Mouse (Mus musculus): ENCODE measurements around the gene Ubqln5. TPM values are rescaled to one million over a fixed set of nuclear protein-coding genes. Genes with fewer than 3 reads are reported as not detected.

The Ubqln5 gene
- not detected in 2 replicates for polyA plus RNA-seq (2015; fragmentation: Nextera tagmentation; extraction: Ambion mirVana)

- Histone ChIP-seq H3K27me3 (replicated peaks) (no peaks in the 10 kb centered on the region), H3K4me3 (replicated peaks) (no peak within 1 kb of the TSS), H3K4me1 (no peaks in the 10 kb centered on the region), H3K9me3 (replicated peaks) (no peaks in the 10 kb centered on the region), H3K36me3 (no peaks in the 10 kb centered on the region), H3K9ac (replicated peaks) (no peak within 1 kb of the TSS), H3K4me2 (no peak within 1 kb of the TSS), H3K27ac (replicated peaks) (no peak within 1 kb of the TSS)
- ATAC-seq (ENCODE audit: low FRiP score), result no peak
- WGBS, result 94% methylated on average over 5 of the region's 5 CpGs
These were observed at the start of gene Ubqln5 for GRCm38 (mm10) chr7:104129726-104130125. Ubqln5 (minus strand) TSS chr7:104129826.

DNA sequence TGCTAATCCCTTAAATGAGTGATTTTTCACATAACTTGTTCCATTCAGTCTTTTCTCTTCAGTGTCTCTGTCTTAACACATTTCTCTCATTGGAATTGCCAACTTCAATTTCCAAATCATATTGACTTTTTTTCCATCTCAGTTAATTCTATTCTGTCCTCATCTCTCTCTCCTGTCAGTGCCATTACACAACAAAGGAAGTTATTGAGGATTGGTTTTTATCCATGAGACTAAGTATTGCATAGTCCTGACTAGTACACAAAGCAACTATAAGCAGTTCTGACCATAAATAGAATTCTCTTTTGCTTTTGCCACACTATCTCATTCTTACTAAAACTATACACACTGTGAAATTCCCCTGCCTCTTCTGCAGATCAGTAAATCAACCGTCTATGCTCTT is 49.4 kb upstream of the Ubqln5 start:
- 89% methylated on average over 1 of the region's 1 CpGs for WGBS
- no peak for ATAC-seq (ENCODE audit: low FRiP score)
- no peak overlapping the region for H3K27ac ChIP-seq (replicated peaks)

GRCm38 (mm10) chr7:104178422-104179054 is 48.9 kb upstream of the Ubqln5 start:
- H3K4me3 ChIP-seq (replicated peaks), result no peak overlapping the region
- no peak overlapping the region for H3K9ac ChIP-seq (replicated peaks)
- whole genome bisulfite sequencing, result 67% methylated on average over 5 of the region's 5 CpGs
- no peak for ATAC-seq (ENCODE audit: low FRiP score)
- no peak overlapping the region for H3K27ac ChIP-seq (replicated peaks)
- no peaks in the 10 kb centered on the region for H3K36me3 ChIP-seq
- no peaks in the 10 kb centered on the region for H3K4me1 ChIP-seq
- H3K9me3 ChIP-seq (replicated peaks), result no peaks in the 10 kb centered on the region
- H3K4me2 ChIP-seq, result no peak overlapping the region
- H3K27me3 ChIP-seq (replicated peaks), result no peaks in the 10 kb centered on the region

More for the DNA sequence above, 49.4 kb upstream of the Ubqln5 start:
- Histone ChIP-seq H3K4me3 (replicated peaks) (no peak overlapping the region), H3K4me1 (no peaks in the 10 kb centered on the region), H3K36me3 (no peaks in the 10 kb centered on the region), H3K4me2 (no peak overlapping the region), H3K27me3 (replicated peaks) (no peaks in the 10 kb centered on the region), H3K9me3 (replicated peaks) (no peaks in the 10 kb centered on the region), H3K9ac (replicated peaks) (no peak overlapping the region)

DNA sequence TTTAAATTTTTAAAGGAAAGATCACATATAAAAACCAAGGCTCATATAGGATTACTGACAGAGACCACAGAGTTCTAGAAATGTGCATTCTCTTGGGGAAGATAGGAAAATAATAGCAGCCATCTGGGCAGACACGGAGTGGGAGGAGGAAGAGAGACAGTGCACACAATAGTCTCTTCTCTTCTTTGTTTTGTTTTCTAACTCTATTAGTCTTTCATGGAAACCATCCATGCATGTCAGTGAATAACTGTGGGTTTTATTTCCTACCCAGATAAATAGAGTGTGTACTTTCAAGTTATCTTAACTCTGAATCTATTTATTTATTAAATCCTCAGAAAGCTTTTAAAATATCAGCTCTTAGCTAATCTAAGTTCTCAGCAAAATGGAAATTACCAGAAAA is 45.5 kb upstream of the Ubqln5 start:
- no peak overlapping the region for H3K27ac ChIP-seq (replicated peaks)
- WGBS, result 5% methylated on average over 1 of the region's 1 CpGs

DNA sequence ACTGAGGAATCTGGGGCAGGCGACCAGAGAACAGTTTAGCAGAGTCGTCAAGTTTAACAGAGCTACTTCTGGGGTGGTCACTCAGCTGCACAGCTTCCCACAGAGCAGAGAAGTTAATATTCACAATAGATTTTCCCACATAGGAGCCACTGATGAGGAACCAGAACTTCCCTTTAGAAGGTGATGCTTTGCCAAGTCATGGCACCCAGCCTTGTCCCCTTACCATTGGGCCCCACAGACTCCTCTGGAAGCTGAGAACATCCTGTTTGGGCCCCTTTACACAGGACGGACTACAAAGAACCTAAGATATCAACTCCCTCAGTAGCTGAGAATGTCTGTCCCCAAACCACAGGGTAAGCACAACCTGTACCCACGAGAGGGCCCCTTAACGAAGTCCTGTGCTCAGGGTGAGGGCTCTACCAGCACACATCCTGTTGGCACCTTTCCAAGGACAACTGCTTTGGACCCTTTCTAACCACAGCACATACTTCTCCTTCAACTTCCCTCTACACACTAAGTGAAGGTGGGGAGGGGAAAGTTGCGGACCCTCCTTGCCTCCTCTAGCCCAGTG is 40.1 kb upstream of the Ubqln5 start:
- H3K4me1 ChIP-seq, result no peaks in the 10 kb centered on the region
- no peak overlapping the region for H3K9ac ChIP-seq (replicated peaks)
- H3K27me3 ChIP-seq (replicated peaks), result no peaks in the 10 kb centered on the region
- no peaks in the 10 kb centered on the region for H3K36me3 ChIP-seq
- no peaks in the 10 kb centered on the region for H3K9me3 ChIP-seq (replicated peaks)
- WGBS, result 79% methylated on average over 6 of the region's 6 CpGs
- no peak overlapping the region for H3K4me2 ChIP-seq
- ATAC-seq (ENCODE audit: low FRiP score), result no peak
- no peak overlapping the region for H3K27ac ChIP-seq (replicated peaks)
- no peak overlapping the region for H3K4me3 ChIP-seq (replicated peaks)

More for the DNA sequence above, 45.5 kb upstream of the Ubqln5 start:
- no peak for ATAC-seq (ENCODE audit: low FRiP score)
- no peaks in the 10 kb centered on the region for H3K27me3 ChIP-seq (replicated peaks)
- H3K36me3 ChIP-seq, result no peaks in the 10 kb centered on the region
- no peak overlapping the region for H3K9ac ChIP-seq (replicated peaks)
- H3K4me1 ChIP-seq, result no peaks in the 10 kb centered on the region
- H3K4me2 ChIP-seq, result no peak overlapping the region
- H3K9me3 ChIP-seq (replicated peaks), result no peaks in the 10 kb centered on the region
- H3K4me3 ChIP-seq (replicated peaks), result no peak overlapping the region

- Histone ChIP-seq H3K4me1 (no peaks in the 10 kb centered on the region), H3K27me3 (replicated peaks) (no peaks in the 10 kb centered on the region), H3K27ac (replicated peaks) (no peak overlapping the region), H3K9me3 (replicated peaks) (no peaks in the 10 kb centered on the region), H3K36me3 (no peaks in the 10 kb centered on the region), H3K4me3 (replicated peaks) (no peak overlapping the region), H3K4me2 (no peak overlapping the region), H3K9ac (replicated peaks) (no peak overlapping the region)
- WGBS, result 85% methylated on average over 6 of the region's 6 CpGs
- ATAC-seq (ENCODE audit: low FRiP score), result no peak
These were observed 37.5 kb upstream of the Ubqln5 start for GRCm38 (mm10) chr7:104167105-104167504.

DNA sequence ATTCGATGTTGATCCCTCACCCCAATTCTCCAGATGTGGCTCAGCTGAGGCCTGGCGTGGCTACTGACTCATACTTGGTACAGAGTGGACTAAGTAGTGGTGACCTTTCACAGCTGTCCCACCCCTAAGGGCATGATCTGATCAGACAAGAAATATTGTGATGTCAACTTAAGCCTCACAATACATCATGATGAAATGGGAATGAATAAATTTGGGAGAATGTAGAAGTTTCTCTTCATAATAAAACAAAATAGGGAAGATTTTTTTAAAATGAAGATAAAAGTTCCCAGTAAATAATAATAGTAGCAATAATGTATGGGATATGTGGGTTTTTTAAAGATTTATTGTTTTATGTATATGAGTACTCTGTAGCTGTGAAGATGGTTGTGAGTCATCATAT is 20.8 kb upstream of the Ubqln5 start, which contains the start of gene Ubqlnl:
Gene Ubqlnl, minus strand, starts transcription at position 101 of the 400 bp plus-strand sequence.
- 97% methylated on average over 2 of the region's 2 CpGs for WGBS
- H3K9me3 ChIP-seq (replicated peaks), result no peaks in the 10 kb centered on the region
- H3K36me3 ChIP-seq, result no peaks in the 10 kb centered on the region
- no peaks in the 10 kb centered on the region for H3K4me1 ChIP-seq
- H3K4me2 ChIP-seq, result no peak within 1 kb of the TSS
- H3K4me3 ChIP-seq (replicated peaks), result no peak within 1 kb of the TSS
- no peak within 1 kb of the TSS for H3K27ac ChIP-seq (replicated peaks)
- no peaks in the 10 kb centered on the region for H3K27me3 ChIP-seq (replicated peaks)
- ATAC-seq (ENCODE audit: low FRiP score), result no peak
- no peak within 1 kb of the TSS for H3K9ac ChIP-seq (replicated peaks)

DNA sequence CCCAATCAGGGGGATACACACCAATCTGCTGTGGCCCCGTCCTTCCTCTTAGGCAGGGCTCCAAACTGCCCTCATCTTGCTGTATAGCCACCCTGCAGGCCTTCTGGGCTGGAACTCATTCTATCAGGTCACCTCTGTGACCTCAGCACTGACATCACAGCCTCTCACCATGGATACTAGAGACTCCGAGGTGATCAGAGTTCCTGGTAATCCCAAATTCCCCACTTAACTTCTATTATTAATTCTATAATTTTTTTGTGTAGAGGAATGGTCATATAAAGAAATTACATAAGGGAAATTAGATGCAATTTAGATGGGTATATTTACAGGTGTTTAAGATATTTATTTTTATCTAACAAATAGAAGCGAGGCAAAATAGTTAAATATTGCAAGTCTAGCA is 13.6 kb upstream of the Ubqln5 start, which contains the start of gene Ubqln3:
Gene Ubqln3, minus strand, starts transcription at position 101 of the 400 bp plus-strand sequence.
- Histone ChIP-seq H3K9me3 (replicated peaks) (no peaks in the 10 kb centered on the region), H3K4me3 (replicated peaks) (no peak within 1 kb of the TSS), H3K4me2 (no peak within 1 kb of the TSS), H3K27me3 (replicated peaks) (no peaks in the 10 kb centered on the region), H3K9ac (replicated peaks) (no peak within 1 kb of the TSS), H3K36me3 (no peaks in the 10 kb centered on the region), H3K4me1 (no peaks in the 10 kb centered on the region), H3K27ac (replicated peaks) (no peak within 1 kb of the TSS)
- no peak for ATAC-seq (ENCODE audit: low FRiP score)
- 84% methylated on average over 3 of the region's 3 CpGs for WGBS

DNA sequence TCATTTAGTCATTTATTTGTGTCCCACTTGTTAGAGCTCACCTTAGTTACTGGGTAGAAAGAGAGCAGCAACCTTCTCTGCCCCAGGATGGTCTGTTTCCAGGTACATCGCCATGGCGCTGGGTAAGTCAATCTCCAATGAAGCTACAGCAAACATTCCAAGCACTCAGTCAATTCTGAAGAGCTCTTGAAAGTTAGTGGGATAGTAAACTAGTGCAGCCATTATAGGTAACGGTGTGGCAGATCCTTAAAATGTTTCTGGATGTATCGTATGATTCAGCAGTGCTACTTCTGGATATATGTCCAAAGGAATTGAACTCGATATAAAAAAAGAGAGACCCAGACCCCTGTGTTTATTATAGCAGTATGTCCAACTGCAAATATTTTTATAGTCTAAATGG is 7.7 kb upstream of the Ubqln5 start, which contains the start of gene Olfr643:
Gene Olfr643, minus strand, starts transcription at position 101 of the 400 bp plus-strand sequence.
- no peak for ATAC-seq (ENCODE audit: low FRiP score)
- Histone ChIP-seq H3K27me3 (replicated peaks) (no peaks in the 10 kb centered on the region), H3K4me3 (replicated peaks) (no peak within 1 kb of the TSS), H3K9me3 (replicated peaks) (no peaks in the 10 kb centered on the region), H3K4me1 (no peaks in the 10 kb centered on the region), H3K4me2 (no peak within 1 kb of the TSS), H3K9ac (replicated peaks) (no peak within 1 kb of the TSS), H3K36me3 (no peaks in the 10 kb centered on the region), H3K27ac (replicated peaks) (no peak within 1 kb of the TSS)
- 93% methylated on average over 5 of the region's 5 CpGs for WGBS

- H3K4me3 ChIP-seq (replicated peaks), result no peak within 1 kb of the TSS
- H3K9me3 ChIP-seq (replicated peaks), result no peaks in the 10 kb centered on the region
- H3K4me2 ChIP-seq, result no peak within 1 kb of the TSS
- H3K27ac ChIP-seq (replicated peaks), result no peak within 1 kb of the TSS
- no peaks in the 10 kb centered on the region for H3K27me3 ChIP-seq (replicated peaks)
- no peaks in the 10 kb centered on the region for H3K36me3 ChIP-seq
- no peaks in the 10 kb centered on the region for H3K4me1 ChIP-seq
- no peak for ATAC-seq (ENCODE audit: low FRiP score)
- no peak within 1 kb of the TSS for H3K9ac ChIP-seq (replicated peaks)
These were observed 25.0 kb downstream of the Ubqln5 start, which contains the start of gene Olfr646 for GRCm38 (mm10) chr7:104104757-104104972. Olfr646 (plus strand) TSS chr7:104104873.

DNA sequence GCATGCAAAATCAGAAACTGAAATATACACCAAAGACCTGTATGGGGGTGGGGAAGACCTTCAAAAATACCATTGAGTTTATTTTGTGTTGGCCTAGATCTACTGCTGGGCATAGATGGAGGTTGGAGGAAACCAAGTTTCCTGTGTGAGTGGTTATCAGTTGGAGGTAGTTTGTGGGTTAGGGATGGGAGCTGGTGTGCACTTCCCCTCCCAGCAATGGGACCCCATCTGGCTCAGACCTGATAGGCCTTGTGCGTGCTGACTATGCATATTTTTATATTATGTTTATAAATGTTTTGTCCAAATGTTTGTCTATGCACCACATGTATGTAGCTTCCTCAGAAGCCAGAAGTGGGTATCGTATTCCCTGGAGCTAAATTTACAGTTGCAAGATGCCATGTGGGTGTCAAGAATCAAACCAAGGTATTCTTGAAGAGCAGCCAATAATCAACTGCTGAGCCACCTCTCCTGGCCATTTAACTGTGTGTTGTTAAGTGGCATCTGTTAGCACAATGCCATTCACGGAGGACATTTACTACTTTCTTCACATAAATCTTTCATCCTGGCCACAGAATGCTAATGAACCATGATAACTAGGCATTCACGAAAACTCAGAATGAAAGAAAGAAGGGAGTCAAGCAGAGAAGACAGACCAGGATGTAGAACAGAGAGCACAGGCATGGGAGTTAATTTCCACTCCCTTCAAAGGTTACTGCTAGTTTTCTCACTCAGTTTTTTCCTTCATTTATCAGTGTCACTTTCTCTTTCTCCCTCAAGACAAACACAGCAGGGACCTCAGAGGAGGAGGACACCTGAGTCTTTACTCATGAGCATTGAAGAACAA is 25.5 kb downstream of the Ubqln5 start:
- Histone ChIP-seq H3K27ac (replicated peaks) (no peak overlapping the region), H3K9me3 (replicated peaks) (no peaks in the 10 kb centered on the region), H3K36me3 (no peaks in the 10 kb centered on the region), H3K4me2 (no peak overlapping the region), H3K4me1 (no peaks in the 10 kb centered on the region), H3K9ac (replicated peaks) (no peak overlapping the region), H3K27me3 (replicated peaks) (no peaks in the 10 kb centered on the region), H3K4me3 (replicated peaks) (no peak overlapping the region)
- WGBS, result 14% methylated on average over 4 of the region's 4 CpGs
- ATAC-seq (ENCODE audit: low FRiP score), result no peak

DNA sequence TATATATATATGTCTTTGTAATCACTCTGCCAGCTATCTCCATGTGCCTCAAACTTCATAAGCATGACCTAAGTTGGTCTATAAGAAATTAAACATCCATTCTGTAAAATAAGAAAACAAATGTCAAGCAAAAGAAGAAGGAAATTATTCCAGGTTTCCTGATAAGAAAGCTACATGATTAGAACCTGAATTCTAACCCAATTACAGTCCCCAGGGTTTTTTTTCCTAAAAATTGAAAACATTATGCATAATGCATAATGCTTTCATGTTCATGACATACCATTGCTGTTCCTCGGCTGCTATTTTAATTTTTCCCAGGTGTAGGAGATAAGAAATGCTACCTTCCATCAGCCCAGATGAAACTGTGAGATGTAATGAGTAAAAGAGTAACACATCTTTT is 44.3 kb downstream of the Ubqln5 start, which contains the start of gene Olfr645:
Gene Olfr645, minus strand, starts transcription at position 101 of the 400 bp plus-strand sequence.
- no peak within 1 kb of the TSS for H3K4me2 ChIP-seq
- no peak within 1 kb of the TSS for H3K4me3 ChIP-seq (replicated peaks)
- H3K36me3 ChIP-seq, result no peaks in the 10 kb centered on the region
- WGBS, result 75% methylated on average over 1 of the region's 1 CpGs
- H3K9me3 ChIP-seq (replicated peaks), result no peaks in the 10 kb centered on the region
- no peaks in the 10 kb centered on the region for H3K4me1 ChIP-seq
- no peak for ATAC-seq (ENCODE audit: low FRiP score)
- no peaks in the 10 kb centered on the region for H3K27me3 ChIP-seq (replicated peaks)
- H3K27ac ChIP-seq (replicated peaks), result no peak within 1 kb of the TSS
- H3K9ac ChIP-seq (replicated peaks), result no peak within 1 kb of the TSS

All from neural tube, embryonic 15.5 days (tissue).